Mouse (Mus musculus) intestine, postnatal 0 days (tissue): ENCODE data around the gene Tjp3. TPM values are rescaled to one million over a fixed set of nuclear protein-coding genes. Genes with fewer than 3 reads are reported as not detected.

ENCODE experiments used
- ATAC-seq: fragments of 200-750 bp; cut with Nextera tagmentation; 2 replicates; pipeline ENCODE4 v1.8.0; 2017; ENCODE audit warnings: mild to moderate bottlenecking, moderate TSS enrichment, moderate library complexity
- H3K27ac ChIP-seq: fragments of 300-500 bp; sonication (generic); 2 replicates; pipeline ENCODE4 v1.5.1; 2014; ENCODE audit warnings: mild to moderate bottlenecking, low read depth, low read length, moderate library complexity
- H3K27me3 ChIP-seq: fragments of 300-500 bp; sonication (generic); replicated peaks from 2 replicates; pipeline ENCODE4 v1.6.1; 2014; ENCODE audit warnings: low read length, mixed read lengths; ENCODE audit not compliant: control insufficient read depth, insufficient read depth
- H3K36me3 ChIP-seq: fragments of 300-500 bp; sonication (generic); 2 replicates; pipeline ENCODE4 v1.6.1; 2014; ENCODE audit warnings: mild to moderate bottlenecking, moderate library complexity; ENCODE audit not compliant: control insufficient read depth, insufficient read depth
- H3K4me1 ChIP-seq: fragments of 300-500 bp; sonication (generic); replicated peaks from 2 replicates; pipeline ENCODE4 v1.6.1; 2014; ENCODE audit warnings: antibody characterized with exemption, low read length, mixed read lengths; ENCODE audit not compliant: control insufficient read depth, insufficient read depth
- H3K4me2 ChIP-seq: fragments of 300-500 bp; sonication (generic); replicated peaks from 2 replicates; pipeline ENCODE4 v1.6.1; 2014; ENCODE audit warnings: low read depth, mild to moderate bottlenecking, moderate library complexity
- H3K4me3 ChIP-seq: fragments of 300-500 bp; sonication (generic); 2 replicates; pipeline ENCODE4 v1.5.1; 2014; ENCODE audit warnings: low read depth, low read length
- H3K9ac ChIP-seq: fragments of 300-500 bp; sonication (generic); 2 replicates; pipeline ENCODE4 v1.6.1; 2014; ENCODE audit warnings: mild to moderate bottlenecking, low read depth, low read length
- H3K9me3 ChIP-seq: fragments of 300-500 bp; sonication (generic); 2 replicates; pipeline ENCODE4 v1.6.1; 2016; ENCODE audit warnings: mixed run types; ENCODE audit not compliant: control insufficient read depth
- CTCF ChIP-seq: sonication (generic); IDR thresholded peaks from 2 replicates; pipeline ENCODE4 v1.5.1; 2016; ENCODE audit warnings: low read depth, mild to moderate bottlenecking, control low read depth, antibody characterized with exemption, moderate library complexity
- WGBS: fragments of 180-500 bp; shearing (Covaris S2); extraction: QIAGEN DNeasy Blood & Tissue Kit; methylation state at CpG from one replicate; pipeline ENCODE4 v1.1.7; 2014; 5-methylcytosine and 5-hydroxymethylcytosine counted together
- polyA plus RNA-seq: library from polyadenylated mRNA; unstranded; fragments of >200 nt; fragmentation: Nextera tagmentation; extraction: Ambion mirVana; gene quantifications from 2 replicates; pipeline ENCODE4 v1.2.1, GENCODE M21; 2015

Tjp3 gene
- polyA plus RNA-seq, 1 experiment from 2014 or later: 43.4 TPM

GRCm38 (mm10) chr10:81284189-81284588 lies 7.2 kb downstream of the Tjp3 start:
- H3K9ac ChIP-seq: no peak overlapping the region
- TF ChIP-seq CTCF: no peak
- H3K27ac ChIP-seq: 0 out of 2 replicates have a peak overlapping the region, but pooled peaks have one; percentile 92
- no peaks in the 10 kb centered on the region for H3K27me3 ChIP-seq
- H3K9me3 ChIP-seq: no peaks in the 10 kb centered on the region
- H3K4me3 ChIP-seq: peak overlapping the region; percentile 62
- ATAC-seq: no peak
- 43% methylated on average over 6 of the region's 6 CpGs for WGBS
- peaks cover 22% of the 10 kb centered on the region for H3K36me3 ChIP-seq
- peaks cover 7% of the 10 kb centered on the region; the same call in 1 of the 2 replicates for H3K4me1 ChIP-seq
- H3K4me2 ChIP-seq: peak overlapping the region; percentile 60

GRCm38 (mm10) chr10:81279496-81279895 lies 11.9 kb downstream of the Tjp3 start:
- ATAC-seq: no peak
- peaks cover 48% of the 10 kb centered on the region for H3K36me3 ChIP-seq
- no peak overlapping the region for H3K9ac ChIP-seq
- H3K9me3 ChIP-seq: no peaks in the 10 kb centered on the region
- TF ChIP-seq CTCF: no peak
- no peaks in the 10 kb centered on the region for H3K27me3 ChIP-seq
- no peak overlapping the region for H3K4me2 ChIP-seq
- 45% methylated on average over 10 of the region's 10 CpGs for WGBS
- no peak overlapping the region for H3K4me3 ChIP-seq
- H3K4me1 ChIP-seq: no peaks in the 10 kb centered on the region
- H3K27ac ChIP-seq: no peak overlapping the region

- WGBS: 83% methylated on average over 22 of the region's 22 CpGs
- no peaks in the 10 kb centered on the region for H3K27me3 ChIP-seq
- no peak for ATAC-seq
- H3K27ac ChIP-seq: no peak overlapping the region
- no peaks in the 10 kb centered on the region for H3K9me3 ChIP-seq
- peaks cover 67% of the 10 kb centered on the region for H3K36me3 ChIP-seq
- no peak overlapping the region for H3K9ac ChIP-seq
- H3K4me3 ChIP-seq: no peak overlapping the region
- H3K4me1 ChIP-seq: no peaks in the 10 kb centered on the region
- H3K4me2 ChIP-seq: no peak overlapping the region
- 0 out of 2 replicates have a peak, but pooled peaks have one; percentile 20 for TF ChIP-seq CTCF
These were observed 13.7 kb downstream of the Tjp3 start for GRCm38 (mm10) chr10:81277676-81278075.

- no peak overlapping the region for H3K4me2 ChIP-seq
- no peaks in the 10 kb centered on the region for H3K9me3 ChIP-seq
- 0 out of 2 replicates have a peak, but pooled peaks cover 3% of the 10 kb centered on the region for H3K4me1 ChIP-seq
- no peak overlapping the region for H3K9ac ChIP-seq
- no peak for ATAC-seq
- no peak overlapping the region for H3K4me3 ChIP-seq
- H3K27me3 ChIP-seq: no peaks in the 10 kb centered on the region
- peaks cover 68% of the 10 kb centered on the region for H3K36me3 ChIP-seq
- TF ChIP-seq CTCF: no peak
- peak overlapping the region; percentile 28 for H3K27ac ChIP-seq
- 90% methylated on average over 19 of the region's 19 CpGs for WGBS
These were observed 17.5 kb downstream of the Tjp3 start for GRCm38 (mm10) chr10:81273842-81274241.

- H3K9me3 ChIP-seq: no peaks in the 10 kb centered on the region
- peaks cover 61% of the 10 kb centered on the region for H3K36me3 ChIP-seq
- no peak overlapping the region for H3K27ac ChIP-seq
- 0 out of 2 replicates have a peak, but pooled peaks cover 4% of the 10 kb centered on the region for H3K4me1 ChIP-seq
- no peak for ATAC-seq
- no peaks in the 10 kb centered on the region for H3K27me3 ChIP-seq
- WGBS: 84% methylated on average over 21 of the region's 21 CpGs
- 0 out of 2 replicates have a peak overlapping the region, but pooled peaks have one; percentile 6 for H3K4me2 ChIP-seq
- H3K9ac ChIP-seq: no peak overlapping the region
- TF ChIP-seq CTCF: no peak
- H3K4me3 ChIP-seq: no peak overlapping the region
These were observed 19.0 kb downstream of the Tjp3 start for GRCm38 (mm10) chr10:81272356-81272755.

GRCm38 (mm10) chr10:81268643-81269412 lies 22.6 kb downstream of the Tjp3 start:
- Histone ChIP-seq H3K4me1 (0 out of 2 replicates have a peak, but pooled peaks cover 4% of the 10 kb centered on the region), H3K4me3 (peak overlapping the region; percentile 49), H3K36me3 (peaks cover 48% of the 10 kb centered on the region), H3K27ac (peak overlapping the region; percentile 54), H3K4me2 (peak overlapping the region; percentile 67), H3K27me3 (no peaks in the 10 kb centered on the region), H3K9me3 (no peaks in the 10 kb centered on the region), H3K9ac (peak overlapping the region; percentile 59)
- WGBS: 75% methylated on average over 16 of the region's 16 CpGs
- TF ChIP-seq CTCF: no peak
- ATAC-seq: no peak
